Mouse (Mus musculus): ENCODE measurements around the gene Nkain2. TPM values are rescaled to one million over a fixed set of nuclear protein-coding genes. Genes with fewer than 3 reads are reported as not detected.

Nkain2 gene
- total and polyA plus RNA-seq, 3 experiments, result 0.04 to 0.21 (median 0.09) TPM

Other genes with a start within 250 kb of the Nkain2 start
- not detected for gene Trdn, start 190.1 kb upstream of the Nkain2 start, total RNA-seq (2021)
- not detected in 2 replicates for gene Trdn, start 190.1 kb upstream of the Nkain2 start, polyA plus RNA-seq (2012; rRNA removed)